Mouse (Mus musculus) spleen, postnatal 36 days (tissue): ENCODE measurements around the gene Tpcn1.

Experiments used
- DNase-seq, 2 experiments: peaks; one replicate each; pipeline ENCODE4 v3.0.0; 2022; ENCODE audit warnings: low spot score in 2 of 2, mixed read lengths in 1 of 2

Gene Tpcn1

GRCm38 (mm10) chr5:120558762-120559161 is 29.7 kb downstream of the Tpcn1 start:
- peak; percentile 54 to 58 for DNase-seq

- DNase-seq = no peak
Observed at GRCm38 (mm10) chr5:120558041-120558440, 30.4 kb downstream of the Tpcn1 start.

GRCm38 (mm10) chr5:120555871-120556270 is 32.6 kb downstream of the Tpcn1 start:
- no peak for DNase-seq

- no peak for DNase-seq
Observed at GRCm38 (mm10) chr5:120550673-120551072, 37.8 kb downstream of the Tpcn1 start.

GRCm38 (mm10) chr5:120550137-120550536 is 38.3 kb downstream of the Tpcn1 start:
- no peak for DNase-seq

- DNase-seq = no peak
Observed at GRCm38 (mm10) chr5:120548236-120548850, 40.1 kb downstream of the Tpcn1 start.

- no peak for DNase-seq
Observed at GRCm38 (mm10) chr5:120536632-120537031, 51.8 kb downstream of the Tpcn1 start.

GRCm38 (mm10) chr5:120536046-120536445 is 52.4 kb downstream of the Tpcn1 start:
- DNase-seq = no peak

- DNase-seq = no peak
Observed at GRCm38 (mm10) chr5:120534686-120535075, 53.8 kb downstream of the Tpcn1 start.

GRCm38 (mm10) chr5:120534071-120534685 is 54.3 kb downstream of the Tpcn1 start:
- no peak for DNase-seq

GRCm38 (mm10) chr5:120531631-120532030 is 56.8 kb downstream of the Tpcn1 start:
- DNase-seq = no peak

GRCm38 (mm10) chr5:120527296-120527964 is 61.0 kb downstream of the Tpcn1 start:
- DNase-seq = peak; percentile 35 to 41

- DNase-seq = no peak
Observed at GRCm38 (mm10) chr5:120526311-120526710, 62.2 kb downstream of the Tpcn1 start.

GRCm38 (mm10) chr5:120525737-120526136 is 62.7 kb downstream of the Tpcn1 start:
- DNase-seq = no peak

GRCm38 (mm10) chr5:120524736-120525135 is 63.7 kb downstream of the Tpcn1 start:
- no peak for DNase-seq

- peak; percentile 39 to 50 for DNase-seq
Observed at GRCm38 (mm10) chr5:120522649-120523048, 65.8 kb downstream of the Tpcn1 start.

- peak in 1 of 2 experiments; percentile 36 for DNase-seq
Observed at GRCm38 (mm10) chr5:120517552-120517951, 70.9 kb downstream of the Tpcn1 start.

GRCm38 (mm10) chr5:120516221-120516984 is 72.1 kb downstream of the Tpcn1 start:
- no peak for DNase-seq

- no peak for DNase-seq
Observed at GRCm38 (mm10) chr5:120515451-120515850, 73.0 kb downstream of the Tpcn1 start.

- DNase-seq = no peak
Observed at GRCm38 (mm10) chr5:120514754-120515153, 73.7 kb downstream of the Tpcn1 start.

GRCm38 (mm10) chr5:120514031-120514677 is 74.3 kb downstream of the Tpcn1 start:
- no peak for DNase-seq
